Mouse (Mus musculus) lung, postnatal 10 days (tissue): ENCODE measurements around the gene Sdc3.
A peak's percentile ranks its signal among the peaks of the same experiment; 100 is the strongest.

Source experiments
- DNase-seq: peaks from one replicate; pipeline ENCODE4 v3.0.0; 2021

Sdc3 gene

GRCm38 (mm10) chr4:130794771-130795170 is 2.4 kb downstream of the Sdc3 start:
- no peak for DNase-seq

- no peak for DNase-seq
Measured at GRCm38 (mm10) chr4:130795970-130796369, 3.6 kb downstream of the Sdc3 start.

GRCm38 (mm10) chr4:130797201-130798051 is 5.1 kb downstream of the Sdc3 start:
- DNase-seq, result peak; percentile 77

- DNase-seq, result peak; percentile 32
Measured at GRCm38 (mm10) chr4:130798416-130798815, 6.1 kb downstream of the Sdc3 start.

- DNase-seq, result peak; percentile 64
Measured at GRCm38 (mm10) chr4:130799118-130799517, 6.8 kb downstream of the Sdc3 start.

GRCm38 (mm10) chr4:130799582-130799981 is 7.2 kb downstream of the Sdc3 start:
- DNase-seq, result no peak

- DNase-seq, result no peak
Measured at GRCm38 (mm10) chr4:130800147-130800546, 7.8 kb downstream of the Sdc3 start.

- DNase-seq, result no peak
Measured at GRCm38 (mm10) chr4:130801198-130801597, 8.9 kb downstream of the Sdc3 start.

- DNase-seq, result no peak
Measured at GRCm38 (mm10) chr4:130801624-130802329, 9.4 kb downstream of the Sdc3 start.

GRCm38 (mm10) chr4:130803591-130803990 is 11.3 kb downstream of the Sdc3 start:
- DNase-seq, result no peak

- no peak for DNase-seq
Measured at GRCm38 (mm10) chr4:130804292-130804691, 12.0 kb downstream of the Sdc3 start.

- peak; percentile 39 for DNase-seq
Measured at GRCm38 (mm10) chr4:130804771-130805361, 12.5 kb downstream of the Sdc3 start.

GRCm38 (mm10) chr4:130805746-130806145 is 13.4 kb downstream of the Sdc3 start:
- DNase-seq, result no peak

GRCm38 (mm10) chr4:130806746-130807145 is 14.4 kb downstream of the Sdc3 start:
- no peak for DNase-seq

- peak; percentile 39 for DNase-seq
Measured at GRCm38 (mm10) chr4:130809784-130810183, 17.4 kb downstream of the Sdc3 start.

- DNase-seq, result no peak
Measured at GRCm38 (mm10) chr4:130810845-130811244, 18.5 kb downstream of the Sdc3 start.

- no peak for DNase-seq
Measured at GRCm38 (mm10) chr4:130811385-130811784, 19.0 kb downstream of the Sdc3 start.

- no peak for DNase-seq
Measured at GRCm38 (mm10) chr4:130813958-130814357, 21.6 kb downstream of the Sdc3 start.

- DNase-seq, result no peak
Measured at GRCm38 (mm10) chr4:130814742-130815330, 22.5 kb downstream of the Sdc3 start.

GRCm38 (mm10) chr4:130815860-130816259 is 23.5 kb downstream of the Sdc3 start:
- peak; percentile 77 for DNase-seq

GRCm38 (mm10) chr4:130819806-130820205 is 27.5 kb downstream of the Sdc3 start:
- no peak for DNase-seq

GRCm38 (mm10) chr4:130820594-130821255 is 28.4 kb downstream of the Sdc3 start:
- no peak for DNase-seq
